Mouse (Mus musculus): ENCODE results near the gene Paxip1. TPM values are rescaled to one million over a fixed set of nuclear protein-coding genes. Genes with fewer than 3 reads are reported as not detected.

The Paxip1 gene
- polyA plus RNA-seq, 1 experiment from 2014 or later, result 32.4 TPM

Other genes with a start within 250 kb of the Paxip1 start
- gene Htr5a, start 50.5 kb upstream of the Paxip1 start, polyA plus RNA-seq (2015; fragmentation: Nextera tagmentation; extraction: Ambion mirVana), result not detected in 2 replicates